Mouse (Mus musculus) heart, embryonic 14.5 days (tissue): ENCODE measurements around the gene Parp2. TPM values are rescaled to one million over a fixed set of nuclear protein-coding genes. Genes with fewer than 3 reads are reported as not detected.

Source experiments
- ATAC-seq: fragments of 200-750 bp; cut with Nextera tagmentation; 2 replicates; pipeline ENCODE4 v1.8.0; 2017; ENCODE audit warnings: low read depth, moderate TSS enrichment; ENCODE audit not compliant: insufficient number of reproducible peaks, insufficient read depth, low FRiP score
- H3K27ac ChIP-seq, 2 experiments: fragments of 200-500 bp in 1 of 2; fragments of 300-500 bp in 1 of 2; sonication (generic) in 1 of 2; replicated peaks in 1 of 2; 2 replicates each; pipeline ENCODE4 v1.5.1; 2012 to 2014; ENCODE audit warnings: low read depth in 2 of 2, low read length in 2 of 2, control low read depth in 1 of 2, mild to moderate bottlenecking in 1 of 2, mixed read lengths in 1 of 2; ENCODE audit not compliant: control insufficient read depth in 1 of 2, insufficient read depth in 1 of 2
- H3K27me3 ChIP-seq: fragments of 300-500 bp; sonication (generic); 2 replicates; pipeline ENCODE4 v1.6.1; 2014; ENCODE audit warnings: mild to moderate bottlenecking, low read length, control low read depth; ENCODE audit not compliant: control insufficient read depth, insufficient read depth
- H3K36me3 ChIP-seq: fragments of 300-500 bp; sonication (generic); 2 replicates; pipeline ENCODE4 v1.6.1; 2014; ENCODE audit warnings: mild to moderate bottlenecking, control low read depth, low read length, mixed read lengths; ENCODE audit not compliant: control insufficient read depth, insufficient read depth
- H3K4me1 ChIP-seq, 2 experiments: fragments of 200-500 bp in 1 of 2; fragments of 300-500 bp in 1 of 2; sonication (generic) in 1 of 2; 2 replicates each; pipeline ENCODE4 v1.6.1; 2012 to 2014; ENCODE audit warnings: low read length in 2 of 2, control low read depth in 1 of 2, mixed read lengths in 1 of 2; ENCODE audit not compliant: control insufficient read depth in 2 of 2, insufficient read depth in 2 of 2
- H3K4me2 ChIP-seq: fragments of 300-500 bp; sonication (generic); 2 replicates; pipeline ENCODE4 v1.6.1; 2014; ENCODE audit warnings: mild to moderate bottlenecking, low read length
- H3K4me3 ChIP-seq, 2 experiments: fragments of 200-500 bp in 1 of 2; fragments of 300-500 bp in 1 of 2; sonication (generic) in 1 of 2; 2 replicates each; pipeline ENCODE4 v1.5.1; 2012 to 2014; ENCODE audit warnings: low read length in 2 of 2, mild to moderate bottlenecking in 2 of 2, control low read depth in 1 of 2, low read depth in 1 of 2, moderate library complexity in 1 of 2; ENCODE audit not compliant: control insufficient read depth in 1 of 2, insufficient read depth in 1 of 2
- H3K9ac ChIP-seq: fragments of 300-500 bp; sonication (generic); 2 replicates; pipeline ENCODE4 v1.6.1; 2014; ENCODE audit warnings: mild to moderate bottlenecking, low read length
- H3K9me3 ChIP-seq: fragments of 300-500 bp; sonication (generic); 2 replicates; pipeline ENCODE4 v1.6.1; 2016; ENCODE audit warnings: low read length, control low read depth; ENCODE audit not compliant: control insufficient read depth
- WGBS: fragments of 180-500 bp; shearing (Covaris S2); extraction: QIAGEN DNeasy Blood & Tissue Kit; methylation state at CpG from one replicate; pipeline ENCODE4 v1.1.7; 2014; 5-methylcytosine and 5-hydroxymethylcytosine counted together
- polyA plus RNA-seq: library from polyadenylated mRNA; unstranded; fragments of >200 nt; fragmentation: Nextera tagmentation; extraction: Ambion mirVana; gene quantifications from 2 replicates; pipeline ENCODE4 v1.2.1, GENCODE M21; 2014

Gene Parp2
- polyA plus RNA-seq, 1 experiment from 2014 or later: 46.0 TPM

DNA sequence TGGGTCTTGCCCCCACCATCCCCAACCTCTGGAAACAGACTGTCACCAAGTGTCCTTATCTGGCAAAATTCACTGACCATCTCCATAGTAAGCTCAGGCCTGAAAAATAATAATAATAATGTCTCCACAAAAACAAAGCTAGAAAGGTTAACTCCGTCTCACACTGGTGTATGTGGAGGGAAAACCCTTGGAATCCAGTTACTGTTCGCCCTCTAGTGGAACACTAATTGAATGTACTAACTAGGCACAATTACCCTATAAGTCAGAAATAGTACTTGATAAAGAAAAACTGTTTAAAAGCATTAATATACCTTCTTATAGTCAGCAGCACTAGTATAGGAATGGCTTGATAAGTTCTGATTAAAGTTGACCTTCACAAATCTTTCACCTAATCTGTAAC is 19.5 kb upstream of the Parp2 start:
- Histone ChIP-seq H3K36me3 (no peaks in the 10 kb centered on the region), H3K4me1 (peaks cover 3 to 6% of the 10 kb centered on the region in 2 experiments; a peak in 2 of 4 replicates), H3K4me3 (no peak overlapping the region), H3K9me3 (no peaks in the 10 kb centered on the region), H3K27me3 (no peaks in the 10 kb centered on the region), H3K27ac (no peak overlapping the region), H3K9ac (no peak overlapping the region), H3K4me2 (no peak overlapping the region)
- WGBS: 9% methylated on average over 2 of the region's 2 CpGs
- no peak for ATAC-seq

- Histone ChIP-seq H3K4me1 (no peaks in the 10 kb centered on the region), H3K27ac (no peak overlapping the region), H3K36me3 (no peaks in the 10 kb centered on the region), H3K9me3 (no peaks in the 10 kb centered on the region), H3K9ac (no peak overlapping the region), H3K27me3 (no peaks in the 10 kb centered on the region), H3K4me3 (no peak overlapping the region), H3K4me2 (no peak overlapping the region)
- ATAC-seq: no peak
- 86% methylated on average over 24 of the region's 24 CpGs for WGBS
Observed at GRCm38 (mm10) chr14:50795261-50795935, 12.2 kb upstream of the Parp2 start.

GRCm38 (mm10) chr14:50795965-50796364 is 11.7 kb upstream of the Parp2 start:
- Histone ChIP-seq H3K4me1 (no peaks in the 10 kb centered on the region), H3K9ac (no peak overlapping the region), H3K9me3 (no peaks in the 10 kb centered on the region), H3K36me3 (no peaks in the 10 kb centered on the region), H3K4me2 (no peak overlapping the region), H3K27ac (no peak overlapping the region), H3K27me3 (no peaks in the 10 kb centered on the region), H3K4me3 (no peak overlapping the region)
- WGBS: 81% methylated on average over 4 of the region's 4 CpGs
- ATAC-seq: no peak

GRCm38 (mm10) chr14:50796464-50796863 is 11.2 kb upstream of the Parp2 start:
- ATAC-seq: no peak
- WGBS: 70% methylated on average over 1 of the region's 1 CpGs
- no peaks in the 10 kb centered on the region for H3K27me3 ChIP-seq
- no peak overlapping the region for H3K4me3 ChIP-seq
- H3K4me1 ChIP-seq: no peaks in the 10 kb centered on the region
- no peak overlapping the region for H3K27ac ChIP-seq
- no peak overlapping the region for H3K4me2 ChIP-seq
- H3K36me3 ChIP-seq: no peaks in the 10 kb centered on the region
- no peaks in the 10 kb centered on the region for H3K9me3 ChIP-seq
- H3K9ac ChIP-seq: no peak overlapping the region

DNA sequence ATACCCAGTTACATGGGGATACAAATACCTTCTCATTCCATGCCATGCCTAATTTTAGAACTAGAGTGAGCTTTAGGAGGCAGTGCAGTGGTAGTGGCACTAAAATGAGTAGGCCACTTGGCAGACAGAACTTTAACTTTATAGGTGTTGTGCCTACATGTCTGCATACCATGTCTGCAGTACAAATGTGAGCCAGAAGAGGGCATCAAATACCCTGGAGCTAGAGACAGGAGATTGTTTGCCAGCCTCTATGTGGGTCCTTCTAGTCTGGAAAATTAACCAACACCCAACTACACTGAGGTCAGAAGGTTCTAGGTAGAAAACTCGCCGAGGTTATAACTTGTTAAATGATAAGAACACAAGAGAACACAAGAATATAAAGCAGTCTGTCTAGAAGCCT is 9.1 kb upstream of the Parp2 start:
- no peak overlapping the region for H3K9ac ChIP-seq
- no peaks in the 10 kb centered on the region for H3K36me3 ChIP-seq
- no peaks in the 10 kb centered on the region for H3K4me1 ChIP-seq
- no peaks in the 10 kb centered on the region for H3K9me3 ChIP-seq
- WGBS: 48% methylated on average over 2 of the region's 2 CpGs
- no peak overlapping the region for H3K4me2 ChIP-seq
- no peak overlapping the region for H3K27ac ChIP-seq
- ATAC-seq: no peak
- no peak overlapping the region for H3K4me3 ChIP-seq
- H3K27me3 ChIP-seq: no peaks in the 10 kb centered on the region

GRCm38 (mm10) chr14:50799502-50800259 is 8.0 kb upstream of the Parp2 start:
- H3K4me2 ChIP-seq: no peak overlapping the region
- no peaks in the 10 kb centered on the region for H3K27me3 ChIP-seq
- no peaks in the 10 kb centered on the region for H3K36me3 ChIP-seq
- no peak overlapping the region for H3K4me3 ChIP-seq
- no peak overlapping the region for H3K27ac ChIP-seq
- ATAC-seq: no peak
- H3K9me3 ChIP-seq: no peaks in the 10 kb centered on the region
- H3K4me1 ChIP-seq: no peaks in the 10 kb centered on the region
- H3K9ac ChIP-seq: no peak overlapping the region
- 6% methylated on average over 3 of the region's 3 CpGs for WGBS

DNA sequence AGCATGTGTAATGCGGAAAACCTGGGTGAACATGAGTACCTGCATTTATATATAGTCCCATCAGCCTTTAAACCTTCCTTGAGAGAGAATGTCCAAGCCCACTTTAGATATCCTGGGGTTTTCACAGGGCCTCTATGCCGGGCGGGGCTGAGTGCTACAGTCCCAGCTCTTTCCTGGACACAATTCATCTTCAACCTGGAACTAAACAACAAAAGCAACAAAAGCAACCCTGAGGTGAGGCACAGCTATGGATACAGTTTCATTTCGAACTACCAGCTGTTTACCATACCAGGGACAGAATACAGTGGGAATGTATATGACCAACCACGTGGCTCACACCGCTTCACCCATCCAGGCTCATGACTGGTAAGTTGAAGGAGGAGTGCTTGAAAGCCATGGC is 5.2 kb upstream of the Parp2 start:
- no peak for ATAC-seq
- WGBS: 82% methylated on average over 6 of the region's 6 CpGs
- Histone ChIP-seq H3K9ac (no peak overlapping the region), H3K4me2 (no peak overlapping the region), H3K4me1 (peaks cover 0 to 4% of the 10 kb centered on the region in 2 experiments; a peak in 2 of 4 replicates), H3K27ac (no peak overlapping the region), H3K9me3 (no peaks in the 10 kb centered on the region), H3K36me3 (no peaks in the 10 kb centered on the region), H3K27me3 (no peaks in the 10 kb centered on the region), H3K4me3 (no peak overlapping the region)
